Mouse (Mus musculus): ENCODE results near the gene Skint9. TPM values are rescaled to one million over a fixed set of nuclear protein-coding genes. Genes with fewer than 3 reads are reported as not detected.
"Not testable (repeated sequence)": the region's sequence is repeated elsewhere in the genome, so short reads cannot be mapped to it uniquely, and the experiment has no call there.

The Skint9 gene
- not detected in 2 replicates for total RNA-seq (2014; rRNA removed; ENCODE audit: low replicate concordance)
- not detected in 2 replicates for polyA plus RNA-seq (2015; fragmentation: Nextera tagmentation; extraction: Ambion mirVana)

GRCm38 (mm10) chr4:112433885-112434284 is at the start of gene Skint9:
TSS of gene Skint9 (minus strand) at chr4:112433985.
- TF ChIP-seq EP300 (IDR thresholded peaks at IDR 0.05; ENCODE audit: low read depth), result no peak
- TF ChIP-seq CTCF (IDR thresholded peaks at IDR 0.05; ENCODE audit: low read depth), result no peak
- Histone ChIP-seq H3K9me3 (replicated peaks; ENCODE audit: control insufficient read depth, low read length) (peaks cover 11% of the 10 kb centered on the region; the same call in 1 of the 2 replicates), H3K4me1 (ENCODE audit: control insufficient read depth, insufficient read depth) (no peaks in the 10 kb centered on the region), H3K27me3 (ENCODE audit: control insufficient read depth, insufficient read depth, low read length) (no peaks in the 10 kb centered on the region), H3K4me2 (ENCODE audit: low read depth, low read length) (no peak within 1 kb of the TSS), H3K4me3 (ENCODE audit: low read depth, low read length) (no peak within 1 kb of the TSS), H3K27ac (ENCODE audit: low read depth) (no peak within 1 kb of the TSS), H3K36me3 (replicated peaks; ENCODE audit: control insufficient read depth, insufficient read depth, low read length) (no peaks in the 10 kb centered on the region), H3K9ac (replicated peaks; ENCODE audit: low read depth, low read length) (no peak within 1 kb of the TSS)
- no peak for ATAC-seq (ENCODE audit: insufficient read depth, low read depth)
- DNase-seq (ENCODE audit: low spot score), result no peak

- no peak overlapping the region for H3K27ac ChIP-seq (ENCODE audit: low read depth)
- H3K9ac ChIP-seq (replicated peaks; ENCODE audit: low read depth, low read length), result no peak overlapping the region
- WGBS, result 47% methylated on average over 1 of the region's 1 CpGs
- H3K4me3 ChIP-seq (ENCODE audit: low read depth, low read length), result no peak overlapping the region
- H3K4me2 ChIP-seq (ENCODE audit: low read depth, low read length), result no peak overlapping the region
- H3K4me1 ChIP-seq (ENCODE audit: control insufficient read depth, insufficient read depth), result no peaks in the 10 kb centered on the region
- ATAC-seq (ENCODE audit: insufficient read depth, low read depth) (no peak), DNase-seq (ENCODE audit: low spot score) (no peak)
- H3K27me3 ChIP-seq (ENCODE audit: control insufficient read depth, insufficient read depth, low read length), result no peaks in the 10 kb centered on the region
- H3K9me3 ChIP-seq (replicated peaks; ENCODE audit: control insufficient read depth, low read length), result peaks cover 10% of the 10 kb centered on the region; the same call in 1 of the 2 replicates
- TF ChIP-seq EP300 (IDR thresholded peaks at IDR 0.05; ENCODE audit: low read depth) (no peak), CTCF (IDR thresholded peaks at IDR 0.05; ENCODE audit: low read depth) (no peak)
- no peaks in the 10 kb centered on the region for H3K36me3 ChIP-seq (replicated peaks; ENCODE audit: control insufficient read depth, insufficient read depth, low read length)
Measured at GRCm38 (mm10) chr4:112432685-112433084, 1.1 kb downstream of the Skint9 start.

- Histone ChIP-seq H3K9me3 (replicated peaks; ENCODE audit: control insufficient read depth, low read length) (peaks cover 5% of the 10 kb centered on the region; the same call in 1 of the 2 replicates), H3K27ac (ENCODE audit: low read depth) (no peak overlapping the region), H3K36me3 (replicated peaks; ENCODE audit: control insufficient read depth, insufficient read depth, low read length) (no peaks in the 10 kb centered on the region), H3K4me1 (ENCODE audit: control insufficient read depth, insufficient read depth) (no peaks in the 10 kb centered on the region), H3K4me3 (ENCODE audit: low read depth, low read length) (no peak overlapping the region), H3K27me3 (ENCODE audit: control insufficient read depth, insufficient read depth, low read length) (no peaks in the 10 kb centered on the region), H3K4me2 (ENCODE audit: low read depth, low read length) (no peak overlapping the region), H3K9ac (replicated peaks; ENCODE audit: low read depth, low read length) (no peak overlapping the region)
- TF ChIP-seq EP300 (IDR thresholded peaks at IDR 0.05; ENCODE audit: low read depth) (no peak), CTCF (IDR thresholded peaks at IDR 0.05; ENCODE audit: low read depth) (no peak)
- ATAC-seq (ENCODE audit: insufficient read depth, low read depth) (no peak), DNase-seq (ENCODE audit: low spot score) (no peak)
Measured at GRCm38 (mm10) chr4:112432223-112432622, 1.6 kb downstream of the Skint9 start.

GRCm38 (mm10) chr4:112349111-112349510 is 84.7 kb downstream of the Skint9 start:
- not testable (repeated sequence) for ATAC-seq (ENCODE audit: insufficient read depth, low read depth)
- 86% methylated on average over 16 of the region's 17 CpGs for WGBS

More at GRCm38 (mm10) chr4:112349111-112349510, 84.7 kb downstream of the Skint9 start:
- H3K4me2 ChIP-seq (ENCODE audit: low read depth, low read length); H3K9ac ChIP-seq (replicated peaks; ENCODE audit: low read depth, low read length); H3K4me3 ChIP-seq (ENCODE audit: low read depth, low read length); H3K27ac ChIP-seq (ENCODE audit: low read depth); DNase-seq (ENCODE audit: low spot score); H3K36me3 ChIP-seq (replicated peaks; ENCODE audit: control insufficient read depth, insufficient read depth, low read length); H3K4me1 ChIP-seq (ENCODE audit: control insufficient read depth, insufficient read depth); H3K9me3 ChIP-seq (replicated peaks; ENCODE audit: control insufficient read depth, low read length); H3K27me3 ChIP-seq (ENCODE audit: control insufficient read depth, insufficient read depth, low read length): not testable (repeated sequence)

Other genes with a start within 250 kb of the Skint9 start
- gene Skint3, start 201.7 kb downstream of the Skint9 start, total RNA-seq (2014; rRNA removed; ENCODE audit: low replicate concordance), result not detected in 2 replicates
- not detected in 2 replicates for gene Skint3, start 201.7 kb downstream of the Skint9 start, polyA plus RNA-seq (2015; fragmentation: Nextera tagmentation; extraction: Ambion mirVana)
- gene Skint2, start 123.2 kb upstream of the Skint9 start, total RNA-seq (2014; rRNA removed; ENCODE audit: low replicate concordance), result not detected in 2 replicates
- gene Skint2, start 123.2 kb upstream of the Skint9 start, polyA plus RNA-seq (2015; fragmentation: Nextera tagmentation; extraction: Ambion mirVana), result not detected in 2 replicates